Mouse (Mus musculus) embryonic facial prominence, embryonic 10.5 days (tissue): ENCODE measurements around the gene Vmn1r89. TPM values are rescaled to one million over a fixed set of nuclear protein-coding genes. Genes with fewer than 3 reads are reported as not detected.

Source experiments
- DNase-seq: peaks from one replicate; pipeline ENCODE4 v3.0.0-alpha.2; 2017; ENCODE audit warnings: low spot score
- H3K27ac ChIP-seq: fragments of 300-500 bp; sonication (generic); replicated peaks from 2 replicates; pipeline ENCODE4 v1.5.1; 2016; ENCODE audit warnings: mild to moderate bottlenecking
- H3K27me3 ChIP-seq: fragments of 300-500 bp; sonication (generic); replicated peaks from 2 replicates; pipeline ENCODE4 v1.6.1; 2016; ENCODE audit warnings: low read depth, mild to moderate bottlenecking; ENCODE audit not compliant: poor library complexity, severe bottlenecking
- H3K36me3 ChIP-seq: fragments of 300-500 bp; sonication (generic); replicated peaks from 2 replicates; pipeline ENCODE4 v1.6.1; 2016; ENCODE audit warnings: mild to moderate bottlenecking, moderate library complexity
- H3K4me1 ChIP-seq: fragments of 300-500 bp; sonication (generic); 2 replicates; pipeline ENCODE4 v1.6.1; 2016
- H3K4me3 ChIP-seq: fragments of 300-500 bp; sonication (generic); 2 replicates; pipeline ENCODE4 v1.5.1; 2016; ENCODE audit warnings: mild to moderate bottlenecking, moderate library complexity
- H3K9me3 ChIP-seq: fragments of 300-500 bp; sonication (generic); 2 replicates; pipeline ENCODE4 v1.6.1; 2016; ENCODE audit warnings: mild to moderate bottlenecking
- WGBS: fragments of 180-500 bp; shearing (Covaris S2); methylation state at CpG from one replicate; pipeline ENCODE4 v1.1.7; 2016; 5-methylcytosine and 5-hydroxymethylcytosine counted together
- polyA plus RNA-seq: library from polyadenylated mRNA; unstranded; fragments of >200 nt; fragmentation: Nextera tagmentation; extraction: Ambion mirVana; gene quantifications from 2 replicates; pipeline ENCODE4 v1.2.1, GENCODE M21; 2016

Gene Vmn1r89
- not detected in 2 replicates for polyA plus RNA-seq

DNA sequence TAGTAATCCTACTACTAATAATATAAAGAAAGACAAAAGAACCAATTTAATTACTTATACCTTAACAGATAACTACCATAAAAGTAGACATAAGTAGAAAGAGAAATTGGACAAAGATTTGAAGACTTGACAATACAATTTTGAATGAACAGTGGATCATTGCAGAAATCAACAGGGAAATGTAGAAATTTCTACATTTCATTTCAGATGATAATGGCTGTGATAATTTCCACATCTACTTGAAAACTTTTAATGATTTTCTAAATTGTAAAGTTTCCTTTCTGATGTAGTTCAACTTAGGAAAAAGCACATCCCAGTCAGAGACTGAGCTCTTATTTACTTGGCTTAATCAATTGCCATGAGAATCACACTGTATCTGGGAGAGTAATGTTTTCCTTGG lies at the start of gene Vmn1r89:
Gene Vmn1r89 (plus strand): TSS at position 301 of the 400 bp plus-strand sequence.
- H3K4me3 ChIP-seq = no peak within 1 kb of the TSS
- H3K36me3 ChIP-seq = no peaks in the 10 kb centered on the region
- H3K27ac ChIP-seq = no peak within 1 kb of the TSS
- no peaks in the 10 kb centered on the region for H3K27me3 ChIP-seq
- no peaks in the 10 kb centered on the region for H3K4me1 ChIP-seq
- H3K9me3 ChIP-seq = peaks cover 5% of the 10 kb centered on the region; the same call in 1 of the 2 replicates
- DNase-seq = no peak

DNA sequence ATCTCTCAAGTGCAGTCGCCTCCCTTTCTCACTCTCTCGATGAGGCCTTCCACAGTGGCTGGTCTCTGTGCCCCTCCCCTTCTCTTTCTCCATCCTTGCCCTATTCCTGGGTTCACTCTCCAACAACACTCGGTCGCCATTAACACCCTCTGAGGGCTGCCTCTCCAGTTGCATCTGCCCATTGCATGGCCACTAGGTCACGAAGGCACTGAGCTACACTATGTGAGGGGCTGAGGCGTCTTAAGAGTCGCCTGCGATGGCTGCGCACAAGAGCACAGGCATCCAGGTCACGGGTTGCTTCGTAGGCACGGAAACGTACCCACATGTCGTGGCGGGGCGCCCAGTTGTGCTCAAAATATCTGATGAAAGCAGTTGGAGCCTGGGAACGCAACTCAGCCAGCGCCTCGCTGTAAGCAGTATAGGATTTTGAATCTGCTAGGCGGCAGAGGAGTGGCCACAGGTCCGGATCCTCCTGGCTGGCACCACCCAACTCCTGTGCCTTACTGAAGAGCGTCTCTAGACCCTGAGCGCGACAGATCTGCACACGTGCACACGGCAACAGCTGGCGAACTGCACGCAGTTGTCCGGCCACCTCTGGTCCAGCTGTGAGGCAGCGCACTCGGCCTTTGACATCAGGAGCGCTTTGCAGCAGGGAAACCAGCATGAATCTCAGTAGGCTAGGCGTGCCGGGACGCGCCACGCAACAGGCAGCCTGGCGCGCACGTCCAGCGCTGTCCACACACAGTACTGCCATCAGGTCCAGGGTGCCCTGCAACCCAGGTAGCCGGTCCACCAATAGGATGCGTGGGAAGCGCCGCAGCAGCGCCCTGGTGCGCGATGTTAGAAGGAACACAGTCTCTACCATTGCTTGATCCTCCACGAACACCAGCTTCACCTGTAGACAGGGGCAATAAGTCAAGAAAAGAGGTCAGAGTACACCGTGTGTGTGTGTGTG lies 48.2 kb downstream of the Vmn1r89 start:
- H3K36me3 ChIP-seq = no peaks in the 10 kb centered on the region
- no peaks in the 10 kb centered on the region for H3K9me3 ChIP-seq

DNA sequence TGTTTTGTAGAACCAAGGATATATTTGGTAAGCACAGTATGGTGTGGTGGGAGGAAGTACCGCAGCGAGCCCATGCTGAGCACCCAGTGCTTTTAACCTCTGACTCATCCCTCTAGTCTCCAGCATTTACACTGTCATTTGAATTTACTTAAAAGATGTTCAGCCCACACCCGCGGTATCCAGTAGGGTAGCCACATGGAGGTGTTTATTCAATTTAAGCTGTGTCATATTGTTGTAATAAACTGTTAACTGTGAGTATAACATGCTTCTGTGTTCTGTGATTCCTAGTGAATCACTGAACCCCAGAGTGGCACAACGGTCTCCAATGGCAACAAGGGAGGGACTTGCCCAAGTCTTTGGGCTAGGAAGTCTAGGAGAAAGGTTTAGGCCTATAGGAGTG lies 51.0 kb downstream of the Vmn1r89 start:
- DNase-seq = no peak

More for the DNA sequence above, 48.2 kb downstream of the Vmn1r89 start:
- whole genome bisulfite sequencing = 47% methylated on average over 50 of the region's 50 CpGs
- Histone ChIP-seq H3K4me3 (0 out of 2 replicates have a peak overlapping the region, but pooled peaks have one; percentile 13), H3K27me3 (no peaks in the 10 kb centered on the region), H3K4me1 (no peaks in the 10 kb centered on the region), H3K27ac (no peak overlapping the region)
- DNase-seq = no peak

DNA sequence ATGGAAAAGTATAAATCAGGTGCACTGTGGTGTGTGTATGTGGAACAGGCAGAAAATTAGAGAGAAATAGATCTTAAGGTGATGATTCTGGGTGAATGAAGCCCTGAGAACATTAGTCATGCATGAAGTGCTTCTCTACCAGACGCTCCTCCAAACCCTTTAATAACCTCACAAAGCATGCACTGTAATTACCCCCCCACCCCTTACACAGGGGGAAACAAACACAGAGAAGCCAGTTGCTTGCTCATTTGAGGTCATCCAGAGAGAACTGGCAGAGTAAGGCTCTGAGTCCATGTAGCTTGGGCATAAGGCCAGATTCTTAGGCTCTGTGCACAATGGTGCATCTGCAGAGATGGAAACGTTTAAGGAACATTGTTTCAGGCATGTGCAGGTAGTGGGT lies 51.6 kb downstream of the Vmn1r89 start:
- WGBS = 79% methylated on average over 2 of the region's 2 CpGs
- Histone ChIP-seq H3K36me3 (no peaks in the 10 kb centered on the region), H3K4me1 (no peaks in the 10 kb centered on the region), H3K27ac (no peak overlapping the region), H3K9me3 (no peaks in the 10 kb centered on the region), H3K27me3 (no peaks in the 10 kb centered on the region), H3K4me3 (no peak overlapping the region)
- no peak for DNase-seq

More for the DNA sequence above, 51.0 kb downstream of the Vmn1r89 start:
- WGBS = 90% methylated on average over 5 of the region's 5 CpGs
- Histone ChIP-seq H3K27me3 (no peaks in the 10 kb centered on the region), H3K4me3 (no peak overlapping the region), H3K9me3 (no peaks in the 10 kb centered on the region), H3K4me1 (no peaks in the 10 kb centered on the region), H3K27ac (no peak overlapping the region), H3K36me3 (no peaks in the 10 kb centered on the region)

DNA sequence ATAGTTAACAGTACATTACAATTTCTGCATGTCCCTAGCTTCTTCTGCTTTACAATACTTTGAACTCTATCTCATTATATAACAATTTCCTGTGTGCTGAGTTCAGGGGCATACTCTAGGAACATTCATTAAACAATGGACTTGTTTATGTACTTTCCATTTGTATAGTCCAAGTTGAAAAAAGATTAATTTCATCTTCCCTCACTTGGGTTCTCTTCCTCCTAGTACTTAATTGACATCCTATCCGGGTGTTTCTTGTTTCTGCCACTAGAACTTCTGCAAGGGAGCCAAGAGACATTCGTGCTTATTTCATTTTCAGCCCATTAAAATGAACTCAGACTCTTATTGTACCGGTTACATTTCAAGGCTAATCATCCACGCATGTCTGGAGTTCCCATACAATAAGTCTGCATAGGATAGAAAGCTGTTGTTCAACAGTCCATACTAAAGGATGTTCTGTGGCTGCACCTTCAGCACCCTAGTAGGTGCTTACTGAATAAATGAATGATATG lies 56.0 kb downstream of the Vmn1r89 start:
- no peak for DNase-seq
- 90% methylated on average over 4 of the region's 4 CpGs for WGBS
- Histone ChIP-seq H3K36me3 (peaks cover 6% of the 10 kb centered on the region), H3K4me3 (no peak overlapping the region), H3K9me3 (no peaks in the 10 kb centered on the region), H3K27ac (no peak overlapping the region), H3K4me1 (no peaks in the 10 kb centered on the region), H3K27me3 (no peaks in the 10 kb centered on the region)

DNA sequence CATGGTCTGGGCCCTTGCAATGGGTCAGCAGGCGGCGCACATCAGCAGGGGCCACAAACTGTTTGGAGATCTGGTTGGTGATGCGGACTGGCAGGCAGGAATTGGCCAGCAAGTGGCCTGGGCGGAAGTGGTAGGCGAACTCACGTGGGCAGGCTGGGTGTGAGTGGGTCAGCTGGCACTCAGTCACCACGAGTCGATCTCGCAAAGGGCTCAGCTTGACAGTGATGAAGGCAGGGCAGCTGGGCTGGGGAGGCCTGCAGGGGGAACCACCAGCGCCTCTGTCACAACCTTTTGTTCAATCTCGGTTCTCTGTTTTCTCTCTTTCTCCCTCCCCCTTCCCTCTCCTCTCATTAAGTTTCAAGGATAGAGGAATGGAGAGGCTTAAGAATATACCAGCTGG lies 56.6 kb downstream of the Vmn1r89 start:
- no peak overlapping the region for H3K27ac ChIP-seq
- H3K4me3 ChIP-seq = no peak overlapping the region
- no peaks in the 10 kb centered on the region for H3K27me3 ChIP-seq
- H3K36me3 ChIP-seq = peaks cover 12% of the 10 kb centered on the region
- WGBS = 79% methylated on average over 11 of the region's 11 CpGs
- DNase-seq = no peak
- no peaks in the 10 kb centered on the region for H3K9me3 ChIP-seq
- H3K4me1 ChIP-seq = no peaks in the 10 kb centered on the region

Other genes starting within 250 kb of the Vmn1r89 start
- 11.8 and 12.5 TPM in 2 replicates for gene Zfp324, start 247.2 kb upstream of the Vmn1r89 start, polyA plus RNA-seq
- 15.1 and 15.7 TPM in 2 replicates for gene Zfp446, start 235.2 kb upstream of the Vmn1r89 start, polyA plus RNA-seq
- not detected in 2 replicates for gene Slc27a5, start 214.8 kb upstream of the Vmn1r89 start, polyA plus RNA-seq
- 452 and 468 TPM in 2 replicates for gene Trim28, start 213.9 kb upstream of the Vmn1r89 start, polyA plus RNA-seq
- gene Zbtb45, start 203.0 kb upstream of the Vmn1r89 start, polyA plus RNA-seq = 27.2 and 28.4 TPM in 2 replicates
- gene Chmp2a, start 178.2 kb upstream of the Vmn1r89 start, polyA plus RNA-seq = 89.1 and 93.0 TPM in 2 replicates
- gene Ube2m, start 174.7 kb upstream of the Vmn1r89 start, polyA plus RNA-seq = 157 and 159 TPM in 2 replicates
- gene Mzf1, start 158.3 kb upstream of the Vmn1r89 start, polyA plus RNA-seq = 2.4 and 2.8 TPM in 2 replicates
- gene Vmn1r85, start 117.8 kb upstream of the Vmn1r89 start, polyA plus RNA-seq = not detected in 2 replicates
- gene Vmn1r86, start 93.1 kb upstream of the Vmn1r89 start, polyA plus RNA-seq = not detected in 2 replicates
- not detected in 2 replicates for gene Vmn1r87, start 72.9 kb upstream of the Vmn1r89 start, polyA plus RNA-seq
- not detected in 2 replicates for gene Vmn1r88, start 53.5 kb upstream of the Vmn1r89 start, polyA plus RNA-seq
- gene Lig1, start 64.3 kb downstream of the Vmn1r89 start, polyA plus RNA-seq = 160 and 162 TPM in 2 replicates
- 9.4 and 12.6 TPM in 2 replicates for gene Zswim9, start 65.7 kb downstream of the Vmn1r89 start, polyA plus RNA-seq
- 1.8 and 1.9 TPM in 2 replicates for gene Pla2g4c, start 111.6 kb downstream of the Vmn1r89 start, polyA plus RNA-seq
- not detected in 2 replicates for gene Cabp5, start 185.1 kb downstream of the Vmn1r89 start, polyA plus RNA-seq
- gene Bsph1, start 237.8 kb downstream of the Vmn1r89 start, polyA plus RNA-seq = not detected in 2 replicates